Mouse (Mus musculus): ENCODE measurements at regions not wholly inside any gene's neighbourhood (a gene's known extent, or its start where the extent isn't known, plus 50 kb on each side); places are given as distances from the start of the nearest gene placed in this dataset.

DNA sequence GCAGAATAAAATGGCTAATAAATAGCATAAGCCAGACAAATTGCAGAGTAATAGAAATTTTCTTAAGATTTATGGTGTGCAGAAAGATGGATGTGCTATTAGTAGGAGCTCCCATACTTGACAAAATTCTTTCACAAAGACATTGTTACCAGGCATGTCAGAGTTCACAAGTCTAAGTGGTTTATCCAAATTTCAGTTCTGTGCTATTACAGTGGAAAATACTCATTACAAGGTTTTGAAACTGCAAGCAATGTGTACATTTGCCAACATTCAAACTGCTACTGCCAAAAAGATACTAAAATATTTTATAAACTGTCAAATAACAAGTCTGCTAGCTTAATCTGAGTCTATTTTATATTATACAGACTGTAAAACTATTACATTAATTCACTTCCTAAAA lies 1550.2 kb upstream of the Acvr2a start:
- H3K4me1 ChIP-seq (ENCODE audit: control insufficient read depth, insufficient read depth, low read length) = no peaks in the 10 kb centered on the region
- no peak overlapping the region for H3K27ac ChIP-seq (replicated peaks; ENCODE audit: low read depth, low read length)
- H3K27me3 ChIP-seq (ENCODE audit: control insufficient read depth, insufficient read depth, low read length) = no peaks in the 10 kb centered on the region
- no peaks in the 10 kb centered on the region for H3K9me3 ChIP-seq (ENCODE audit: control insufficient read depth, low read length)
- ATAC-seq (ENCODE audit: low FRiP score, low read depth) = no peak
- no peak for DNase-seq (ENCODE audit: low spot score)
- no peaks in the 10 kb centered on the region for H3K36me3 ChIP-seq (ENCODE audit: control insufficient read depth, insufficient read depth, low read length)
- no peak for TF ChIP-seq POLR2A (IDR thresholded peaks at IDR 0.05; ENCODE audit: borderline replicate concordance, extremely low read depth, insufficient read depth, insufficient read length)
- H3K4me3 ChIP-seq (replicated peaks; ENCODE audit: low read length) = no peak overlapping the region
- H3K4me2 ChIP-seq (replicated peaks; ENCODE audit: low read depth, low read length, severe bottlenecking) = no peak overlapping the region
- no peak overlapping the region for H3K9ac ChIP-seq (ENCODE audit: low read depth, low read length, severe bottlenecking)

DNA sequence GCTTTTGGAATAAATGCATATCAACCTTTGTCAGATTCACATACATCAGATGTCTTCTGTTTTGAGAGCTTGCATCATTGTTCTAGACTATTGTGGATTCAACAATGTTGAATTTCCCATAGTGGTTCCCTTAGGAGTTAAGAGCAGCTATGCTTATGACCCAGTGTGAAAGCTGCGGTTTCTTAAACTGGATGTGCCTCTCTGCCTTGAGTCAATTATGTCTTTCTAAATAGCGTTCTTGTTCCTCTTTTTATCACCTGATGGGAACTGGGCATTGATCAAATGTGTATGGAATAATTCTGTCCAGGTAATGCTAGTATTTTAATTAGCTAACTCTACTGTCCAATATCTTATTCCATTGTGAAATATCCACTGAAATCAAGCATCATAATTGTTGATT lies 1548.0 kb upstream of the Acvr2a start:
- ATAC-seq (ENCODE audit: low FRiP score, low read depth) (no peak), DNase-seq (ENCODE audit: low spot score) (no peak)
- H3K4me1 ChIP-seq (ENCODE audit: control insufficient read depth, insufficient read depth, low read length) = no peaks in the 10 kb centered on the region
- H3K27me3 ChIP-seq (ENCODE audit: control insufficient read depth, insufficient read depth, low read length) = no peaks in the 10 kb centered on the region
- no peak overlapping the region for H3K9ac ChIP-seq (ENCODE audit: low read depth, low read length, severe bottlenecking)
- no peak for TF ChIP-seq POLR2A (IDR thresholded peaks at IDR 0.05; ENCODE audit: borderline replicate concordance, extremely low read depth, insufficient read depth, insufficient read length)
- no peak overlapping the region for H3K27ac ChIP-seq (replicated peaks; ENCODE audit: low read depth, low read length)
- H3K4me2 ChIP-seq (replicated peaks; ENCODE audit: low read depth, low read length, severe bottlenecking) = no peak overlapping the region
- no peak overlapping the region for H3K4me3 ChIP-seq (replicated peaks; ENCODE audit: low read length)
- WGBS = 75% methylated on average over 2 of the region's 2 CpGs
- no peaks in the 10 kb centered on the region for H3K9me3 ChIP-seq (ENCODE audit: control insufficient read depth, low read length)
- no peaks in the 10 kb centered on the region for H3K36me3 ChIP-seq (ENCODE audit: control insufficient read depth, insufficient read depth, low read length)

GRCm38 (mm10) chr2:47295546-47295945 lies 1518.4 kb upstream of the Acvr2a start:
- ATAC-seq (ENCODE audit: low FRiP score, low read depth) (no peak), DNase-seq (ENCODE audit: low spot score) (peak; percentile 15)
- H3K9me3 ChIP-seq (ENCODE audit: control insufficient read depth, low read length) = no peaks in the 10 kb centered on the region
- WGBS = 39% methylated on average over 3 of the region's 3 CpGs
- no peak for TF ChIP-seq POLR2A (IDR thresholded peaks at IDR 0.05; ENCODE audit: borderline replicate concordance, extremely low read depth, insufficient read depth, insufficient read length)
- H3K4me2 ChIP-seq (replicated peaks; ENCODE audit: low read depth, low read length, severe bottlenecking) = no peak overlapping the region
- H3K4me3 ChIP-seq (replicated peaks; ENCODE audit: low read length) = no peak overlapping the region
- no peak overlapping the region for H3K27ac ChIP-seq (replicated peaks; ENCODE audit: low read depth, low read length)
- H3K36me3 ChIP-seq (ENCODE audit: control insufficient read depth, insufficient read depth, low read length) = no peaks in the 10 kb centered on the region
- H3K27me3 ChIP-seq (ENCODE audit: control insufficient read depth, insufficient read depth, low read length) = no peaks in the 10 kb centered on the region
- H3K4me1 ChIP-seq (ENCODE audit: control insufficient read depth, insufficient read depth, low read length) = no peaks in the 10 kb centered on the region
- H3K9ac ChIP-seq (ENCODE audit: low read depth, low read length, severe bottlenecking) = no peak overlapping the region

- WGBS = 86% methylated on average over 6 of the region's 6 CpGs
- Histone ChIP-seq H3K9ac (ENCODE audit: low read depth, low read length, severe bottlenecking) (no peak overlapping the region), H3K4me1 (ENCODE audit: control insufficient read depth, insufficient read depth, low read length) (no peaks in the 10 kb centered on the region), H3K9me3 (ENCODE audit: control insufficient read depth, low read length) (no peaks in the 10 kb centered on the region), H3K4me2 (replicated peaks; ENCODE audit: low read depth, low read length, severe bottlenecking) (no peak overlapping the region), H3K27ac (replicated peaks; ENCODE audit: low read depth, low read length) (no peak overlapping the region), H3K36me3 (ENCODE audit: control insufficient read depth, insufficient read depth, low read length) (no peaks in the 10 kb centered on the region), H3K27me3 (ENCODE audit: control insufficient read depth, insufficient read depth, low read length) (no peaks in the 10 kb centered on the region), H3K4me3 (replicated peaks; ENCODE audit: low read length) (no peak overlapping the region)
- no peak for ATAC-seq (ENCODE audit: low FRiP score, low read depth)
- TF ChIP-seq POLR2A (IDR thresholded peaks at IDR 0.05; ENCODE audit: borderline replicate concordance, extremely low read depth, insufficient read depth, insufficient read length) = no peak
- no peak for DNase-seq (ENCODE audit: low spot score)
These were observed 1511.9 kb upstream of the Acvr2a start for GRCm38 (mm10) chr2:47302056-47302455.

- Histone ChIP-seq H3K36me3 (ENCODE audit: control insufficient read depth, insufficient read depth, low read length) (no peaks in the 10 kb centered on the region), H3K9me3 (ENCODE audit: control insufficient read depth, low read length) (no peaks in the 10 kb centered on the region), H3K4me3 (replicated peaks; ENCODE audit: low read length) (no peak overlapping the region), H3K27ac (replicated peaks; ENCODE audit: low read depth, low read length) (no peak overlapping the region), H3K4me1 (ENCODE audit: control insufficient read depth, insufficient read depth, low read length) (no peaks in the 10 kb centered on the region), H3K4me2 (replicated peaks; ENCODE audit: low read depth, low read length, severe bottlenecking) (no peak overlapping the region), H3K9ac (ENCODE audit: low read depth, low read length, severe bottlenecking) (no peak overlapping the region), H3K27me3 (ENCODE audit: control insufficient read depth, insufficient read depth, low read length) (no peaks in the 10 kb centered on the region)
- no peak for ATAC-seq (ENCODE audit: low FRiP score, low read depth)
- WGBS = 68% methylated on average over 1 of the region's 1 CpGs
- no peak for DNase-seq (ENCODE audit: low spot score)
- no peak for TF ChIP-seq POLR2A (IDR thresholded peaks at IDR 0.05; ENCODE audit: borderline replicate concordance, extremely low read depth, insufficient read depth, insufficient read length)
These were observed 1483.3 kb upstream of the Acvr2a start for GRCm38 (mm10) chr2:47330574-47330973.

Data from limb, embryonic 14.5 days (tissue).